Mouse (Mus musculus) testis, adult 10 weeks (tissue): ENCODE results near the gene Olfr808. TPM values are rescaled to one million over a fixed set of nuclear protein-coding genes. Genes with fewer than 3 reads are reported as not detected.

ENCODE experiments used
- polyA plus RNA-seq: library from polyadenylated mRNA; stranded (reverse); fragments of 350-450 nt; fragmentation: Illumina TruSeq; extraction: RNeasy Lipid Tissue Mini Kit (QIAGEN cat#74804); gene quantifications from one replicate; pipeline ENCODE4 v1.2.3, GENCODE M21; 2014; ENCODE audit warnings: low read depth, low replicate concordance

Gene Olfr808
- polyA plus RNA-seq, result not detected

GRCm38 (mm10) chr10:129765182-129765581, at the start of gene Olfr808:
Gene Olfr808, plus strand, starts transcription at chr10:129765482.

GRCm38 (mm10) chr10:129729275-129729674, 36.0 kb upstream of the Olfr808 start, which contains the start of gene Olfr805:
Gene Olfr805, minus strand, starts transcription at chr10:129729375.

GRCm38 (mm10) chr10:129741821-129742220, 23.5 kb upstream of the Olfr808 start, which contains the start of gene Olfr806:
Gene Olfr806, minus strand, starts transcription at chr10:129741921.

GRCm38 (mm10) chr10:129757693-129758092, 7.6 kb upstream of the Olfr808 start, which contains the start of gene Olfr807:
Gene Olfr807, minus strand, starts transcription at chr10:129757793.

GRCm38 (mm10) chr10:129774338-129774737, 9.1 kb downstream of the Olfr808 start, which contains the start of gene Olfr809:
Gene Olfr809, plus strand, starts transcription at chr10:129774638.

GRCm38 (mm10) chr10:129794817-129795216, 29.5 kb downstream of the Olfr808 start, which contains the start of gene Olfr810:
Gene Olfr810, minus strand, starts transcription at chr10:129794917.

GRCm38 (mm10) chr10:129804296-129804695, 39.0 kb downstream of the Olfr808 start, which contains the start of gene Olfr811:
Gene Olfr811, minus strand, starts transcription at chr10:129804396.

Other genes with a start within 250 kb of the Olfr808 start
- not detected for gene Olfr791, start 243.7 kb upstream of the Olfr808 start, polyA plus RNA-seq
- 0.13 TPM for gene Olfr792, start 226.3 kb upstream of the Olfr808 start, polyA plus RNA-seq
- gene Olfr794, start 197.8 kb upstream of the Olfr808 start, polyA plus RNA-seq, result 0.08 TPM
- not detected for gene Olfr796, start 152.9 kb upstream of the Olfr808 start, polyA plus RNA-seq
- not detected for gene Olfr798, start 137.5 kb upstream of the Olfr808 start, polyA plus RNA-seq
- gene Olfr799, start 128.0 kb upstream of the Olfr808 start, polyA plus RNA-seq, result not detected
- gene Olfr800, start 107.8 kb upstream of the Olfr808 start, polyA plus RNA-seq, result not detected
- gene Olfr801, start 91.6 kb upstream of the Olfr808 start, polyA plus RNA-seq, result not detected
- not detected for gene Olfr802, start 77.3 kb upstream of the Olfr808 start, polyA plus RNA-seq
- not detected for gene Olfr803, start 71.2 kb upstream of the Olfr808 start, polyA plus RNA-seq
- gene Olfr804, start 62.3 kb upstream of the Olfr808 start, polyA plus RNA-seq, result not detected
- not detected for gene Olfr805, start 36.1 kb upstream of the Olfr808 start, polyA plus RNA-seq
- gene Olfr806, start 23.6 kb upstream of the Olfr808 start, polyA plus RNA-seq, result not detected
- not detected for gene Olfr807, start 7.7 kb upstream of the Olfr808 start, polyA plus RNA-seq
- gene Olfr809, start 9.2 kb downstream of the Olfr808 start, polyA plus RNA-seq, result not detected
- gene Olfr810, start 29.4 kb downstream of the Olfr808 start, polyA plus RNA-seq, result not detected
- not detected for gene Olfr811, start 38.9 kb downstream of the Olfr808 start, polyA plus RNA-seq
- not detected for gene Olfr812, start 80.6 kb downstream of the Olfr808 start, polyA plus RNA-seq
- gene Olfr813, start 89.9 kb downstream of the Olfr808 start, polyA plus RNA-seq, result not detected
- gene Olfr814, start 114.4 kb downstream of the Olfr808 start, polyA plus RNA-seq, result not detected
- gene Olfr815, start 140.4 kb downstream of the Olfr808 start, polyA plus RNA-seq, result not detected
- not detected for gene Olfr816, start 150.1 kb downstream of the Olfr808 start, polyA plus RNA-seq
- not detected for gene Olfr818, start 183.6 kb downstream of the Olfr808 start, polyA plus RNA-seq
- gene Olfr819, start 201.8 kb downstream of the Olfr808 start, polyA plus RNA-seq, result not detected
- not detected for gene Olfr247, start 210.7 kb downstream of the Olfr808 start, polyA plus RNA-seq
- gene Gm10310, start 219.6 kb downstream of the Olfr808 start, polyA plus RNA-seq, result not detected
- not detected for gene Olfr820, start 247.1 kb downstream of the Olfr808 start, polyA plus RNA-seq